Mouse (Mus musculus) C2C12 (cell line): ENCODE data around the gene Cyp1b1.

Source experiments
- CTCF ChIP-seq: IDR thresholded peaks from one replicate; pipeline ENCODE4 v1.5.1; 2011; ENCODE audit not compliant: control insufficient read depth, insufficient read depth, insufficient read length
- MAX ChIP-seq: IDR thresholded peaks from one replicate; pipeline ENCODE4 v1.6.1; 2011; ENCODE audit warnings: mild to moderate bottlenecking, control low read depth
- MYOD1 ChIP-seq: IDR thresholded peaks from one replicate; pipeline ENCODE4 v1.6.1; 2011; ENCODE audit warnings: low read depth; ENCODE audit not compliant: control insufficient read depth, insufficient read length

DNA sequence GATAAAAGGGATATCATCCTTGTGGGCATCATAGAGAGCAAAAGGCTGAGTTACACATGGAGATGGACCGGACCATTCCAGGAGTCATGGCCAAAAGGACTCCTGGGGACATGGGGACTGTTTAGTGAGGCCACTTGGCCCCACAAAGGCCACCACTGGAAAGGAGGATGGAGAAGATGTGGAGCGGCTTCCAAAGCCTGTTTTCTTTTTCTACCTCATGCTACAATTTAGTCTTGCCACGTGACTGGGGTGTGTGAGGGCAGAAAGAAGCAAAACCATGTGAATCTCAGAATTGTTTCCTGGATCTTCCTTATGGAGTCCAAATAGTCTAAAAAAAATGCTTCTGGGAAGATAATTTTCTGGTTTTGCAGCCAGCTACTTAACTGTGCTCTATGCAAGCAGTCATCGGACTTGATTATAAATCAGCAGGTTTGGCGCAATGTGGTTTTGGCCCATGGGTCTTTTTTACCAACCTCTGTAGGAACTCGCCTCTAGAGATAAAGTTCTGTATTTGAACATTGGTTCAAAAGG, 36.9 kb upstream of the Cyp1b1 start:
- TF ChIP-seq CTCF, result no peak
- TF ChIP-seq MYOD1, result no peak
- no peak for TF ChIP-seq MAX
